Mouse (Mus musculus): ENCODE measurements around the gene Rbp1.

The Rbp1 gene

DNA sequence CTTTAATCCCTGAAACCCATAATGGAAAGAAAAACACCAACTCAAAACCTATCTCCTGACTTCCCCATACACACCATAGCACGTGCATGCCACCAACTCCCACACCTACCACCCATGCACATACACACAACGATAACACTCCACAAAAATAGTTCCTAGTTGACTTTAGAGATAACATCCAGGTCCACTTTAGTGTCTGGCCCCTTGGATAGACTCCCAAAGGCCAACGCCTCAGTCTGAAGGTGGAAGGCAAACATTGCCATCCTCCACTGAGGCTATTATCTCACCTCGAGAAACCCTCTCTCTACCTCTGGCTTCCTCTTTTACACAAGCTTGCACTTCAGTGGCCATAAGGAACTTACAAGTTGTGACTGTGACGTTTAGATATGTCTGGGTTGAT lies 69.5 kb downstream of the Rbp1 start:
- ATAC-seq (ENCODE audit: low TSS enrichment), result no peak

DNA sequence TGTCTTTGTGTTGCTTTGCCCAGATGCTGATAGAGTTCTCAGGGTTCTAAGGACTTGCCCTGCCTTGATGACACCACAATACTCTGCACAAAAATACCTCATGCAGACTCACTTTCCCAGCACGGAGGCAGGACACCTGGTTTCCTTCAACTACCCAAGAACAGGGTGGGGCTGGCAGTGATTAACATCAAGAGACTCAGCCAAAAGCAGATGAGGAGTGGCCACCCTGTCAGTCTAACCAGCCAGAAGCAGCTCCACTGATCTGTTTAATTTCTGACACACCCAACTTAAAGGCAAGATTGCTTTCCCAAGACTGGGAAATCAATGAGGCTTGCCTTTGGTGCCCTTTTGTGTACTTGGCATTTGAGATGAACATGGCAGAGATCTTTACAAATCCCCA lies 70.1 kb downstream of the Rbp1 start:
- ATAC-seq (ENCODE audit: low TSS enrichment), result no peak
